Mouse (Mus musculus): Measurements from ENCODE around the gene Itfg1. TPM values are rescaled to one million over a fixed set of nuclear protein-coding genes. Genes with fewer than 3 reads are reported as not detected.
A peak's percentile ranks its signal among the peaks of the same experiment; 100 is the strongest.
"Not testable (repeated sequence)": the region's sequence is repeated elsewhere in the genome, so short reads cannot be mapped to it uniquely, and the experiment has no call there.

Gene Itfg1
- polyA plus RNA-seq, 1 experiment from 2014 or later: 105 TPM

DNA sequence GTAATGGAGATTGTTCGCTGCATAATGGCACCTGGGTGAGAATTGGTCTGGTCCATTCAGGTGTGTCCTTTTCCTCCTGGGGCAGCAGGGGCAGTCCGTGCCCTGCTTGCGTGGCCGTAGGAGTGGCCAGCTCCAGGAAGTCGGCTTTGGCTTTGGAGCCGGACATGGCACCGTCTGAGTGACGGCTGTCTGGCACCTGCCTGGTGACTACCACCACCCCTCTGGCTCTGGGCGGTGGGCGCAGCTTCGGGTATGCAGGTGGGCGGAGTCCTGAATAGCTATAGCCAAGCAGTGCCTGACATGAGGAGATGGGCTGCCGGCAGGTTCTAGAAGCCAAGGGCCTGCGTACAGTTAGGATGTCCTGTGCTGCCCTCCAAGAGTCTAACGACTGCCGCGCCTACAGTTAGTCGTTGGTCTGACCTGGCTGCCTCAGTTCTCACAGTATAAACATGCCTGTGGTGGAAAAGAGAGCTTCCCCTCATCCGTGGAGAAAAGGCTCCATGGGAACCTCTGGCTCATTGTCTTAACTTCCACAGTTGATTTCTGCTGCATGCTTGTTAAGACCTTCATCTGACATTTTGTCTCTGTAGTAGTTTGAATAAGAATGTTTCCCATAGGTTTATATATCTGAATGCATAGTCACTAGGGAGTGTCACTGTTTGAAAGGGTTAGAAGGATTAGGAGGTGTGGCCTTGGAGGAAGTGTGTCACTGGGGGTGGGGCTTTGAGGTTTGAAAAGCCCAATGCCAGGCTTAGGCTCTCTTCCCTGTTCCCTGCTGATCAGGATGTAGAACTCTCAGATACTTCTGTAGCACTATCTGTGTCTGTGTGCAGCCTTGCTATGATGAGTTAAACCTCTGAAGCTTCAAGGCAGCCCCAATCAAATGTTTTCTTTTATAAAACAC, 13.8 kb upstream of the Itfg1 start:
- H3K36me3 ChIP-seq (ENCODE audit: control insufficient read depth, insufficient read depth, low read length): no peaks in the 10 kb centered on the region
- WGBS: 93% methylated on average over 19 of the region's 19 CpGs
- ATAC-seq (ENCODE audit: low FRiP score): no peak

DNA sequence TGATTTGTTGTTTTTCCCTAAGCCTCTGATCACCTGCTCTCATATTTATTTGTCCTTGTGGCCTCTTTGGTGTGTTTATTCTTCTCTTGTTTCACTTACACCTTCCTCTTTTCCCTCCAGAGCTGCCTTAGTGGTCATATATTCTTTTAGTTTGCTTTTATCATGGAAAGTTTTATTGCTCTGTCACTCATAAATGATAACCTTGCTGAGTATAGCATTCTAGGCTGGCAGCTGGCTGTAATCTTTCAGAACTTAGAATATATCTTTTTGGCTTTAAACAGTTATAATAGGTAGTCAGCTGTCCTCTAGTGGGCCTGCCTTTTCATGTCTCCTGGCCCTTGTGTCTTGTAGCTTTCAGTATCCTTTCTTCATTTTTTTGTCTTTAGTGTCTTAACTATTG, 5.2 kb upstream of the Itfg1 start:
- Histone ChIP-seq H3K9me3 (ENCODE audit: control insufficient read depth, low read length) (no peaks in the 10 kb centered on the region), H3K9ac (ENCODE audit: low read length) (no peak overlapping the region), H3K4me1 (ENCODE audit: control insufficient read depth, insufficient read depth, low read length) (peaks cover 2% of the 10 kb centered on the region; the same call in 1 of the 2 replicates), H3K4me3 (ENCODE audit: low read depth, low read length) (no peak overlapping the region), H3K4me2 (no peak overlapping the region), H3K27me3 (ENCODE audit: control insufficient read depth, insufficient read depth, low read length) (no peaks in the 10 kb centered on the region), H3K27ac (ENCODE audit: low read depth, low read length) (no peak overlapping the region), H3K36me3 (ENCODE audit: control insufficient read depth, insufficient read depth, low read length) (no peaks in the 10 kb centered on the region)
- no peak for DNase-seq (ENCODE audit: low spot score, missing footprints)
- ATAC-seq (ENCODE audit: low FRiP score): no peak

More for the DNA sequence above, 13.8 kb upstream of the Itfg1 start:
- Histone ChIP-seq H3K27me3 (ENCODE audit: control insufficient read depth, insufficient read depth, low read length) (no peaks in the 10 kb centered on the region), H3K4me1 (ENCODE audit: control insufficient read depth, insufficient read depth, low read length) (no peaks in the 10 kb centered on the region), H3K4me3 (ENCODE audit: low read depth, low read length) (no peak overlapping the region), H3K9me3 (ENCODE audit: control insufficient read depth, low read length) (no peaks in the 10 kb centered on the region), H3K4me2 (no peak overlapping the region), H3K9ac (ENCODE audit: low read length) (no peak overlapping the region), H3K27ac (ENCODE audit: low read depth, low read length) (no peak overlapping the region)
- DNase-seq (ENCODE audit: low spot score, missing footprints): no peak

DNA sequence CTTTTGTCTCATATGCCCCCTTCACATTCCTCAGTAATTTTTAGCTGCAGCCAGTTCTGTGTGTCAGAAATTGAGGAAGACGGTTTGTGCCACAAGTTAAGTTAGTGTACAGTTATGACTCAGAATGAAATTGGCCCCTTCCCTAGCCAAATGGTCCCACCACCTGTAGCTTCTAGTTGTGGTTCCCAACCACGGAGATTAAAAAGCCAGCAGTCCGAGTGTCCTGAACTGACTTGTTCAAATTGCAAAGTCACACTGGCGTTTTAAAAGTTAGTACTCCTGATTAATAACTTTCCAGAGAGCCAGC, 721 bp upstream of the Itfg1 start:
- WGBS: 16% methylated on average over 4 of the region's 4 CpGs
- DNase-seq (ENCODE audit: low spot score, missing footprints): no peak
- Histone ChIP-seq H3K36me3 (ENCODE audit: control insufficient read depth, insufficient read depth, low read length) (no peaks in the 10 kb centered on the region), H3K4me2 (peak overlapping the region; percentile 64), H3K9ac (ENCODE audit: low read length) (peak overlapping the region; percentile 87), H3K27me3 (ENCODE audit: control insufficient read depth, insufficient read depth, low read length) (no peaks in the 10 kb centered on the region), H3K9me3 (ENCODE audit: control insufficient read depth, low read length) (no peaks in the 10 kb centered on the region), H3K4me3 (ENCODE audit: low read depth, low read length) (peak overlapping the region; percentile 89), H3K27ac (ENCODE audit: low read depth, low read length) (no peak overlapping the region), H3K4me1 (ENCODE audit: control insufficient read depth, insufficient read depth, low read length) (peaks cover 9% of the 10 kb centered on the region)
- ATAC-seq (ENCODE audit: low FRiP score): no peak

DNA sequence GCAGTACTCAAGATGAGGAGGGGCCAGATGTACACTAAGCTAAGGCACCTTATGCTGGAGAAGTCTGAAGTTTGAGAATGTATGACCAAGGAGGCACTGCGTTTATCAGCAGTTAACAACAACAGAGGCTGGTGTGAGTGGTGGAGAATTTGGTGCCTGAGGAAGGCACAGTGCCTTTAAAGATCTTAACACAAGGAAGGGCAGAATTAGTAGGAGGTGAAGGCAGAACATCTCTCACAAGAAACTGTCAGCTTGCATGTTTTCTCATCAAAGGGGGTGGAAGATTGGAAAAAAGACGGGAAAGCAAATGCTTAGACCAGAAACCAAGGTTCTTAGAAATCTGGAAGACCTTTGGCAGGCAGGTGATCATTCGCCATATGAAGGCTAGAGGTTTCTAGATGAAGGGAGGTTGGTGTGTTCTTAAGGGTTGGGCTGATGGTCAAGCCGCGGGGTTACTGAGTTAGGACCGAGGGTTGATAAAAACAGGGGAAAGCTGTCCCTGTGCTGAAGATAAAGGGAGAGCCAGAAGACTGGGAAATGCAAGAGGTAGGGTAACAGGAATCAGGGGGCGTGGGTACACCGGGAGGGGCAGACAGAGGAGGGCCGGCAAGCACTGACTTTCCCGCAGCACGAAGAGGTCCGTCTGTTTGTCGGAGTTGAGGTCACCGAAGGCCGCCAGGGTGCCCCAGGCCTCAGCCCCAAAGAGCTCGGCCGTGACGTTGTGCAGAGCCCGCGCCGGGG, 635 bp downstream of the Itfg1 start:
- no peaks in the 10 kb centered on the region for H3K27me3 ChIP-seq (ENCODE audit: control insufficient read depth, insufficient read depth, low read length)
- peak overlapping the region; percentile 87 for H3K9ac ChIP-seq (ENCODE audit: low read length)
- peak overlapping the region; percentile 89 for H3K4me3 ChIP-seq (ENCODE audit: low read depth, low read length)
- H3K9me3 ChIP-seq (ENCODE audit: control insufficient read depth, low read length): no peaks in the 10 kb centered on the region
- H3K27ac ChIP-seq (ENCODE audit: low read depth, low read length): peak overlapping the region; percentile 95
- no peak for DNase-seq (ENCODE audit: low spot score, missing footprints)
- H3K4me1 ChIP-seq (ENCODE audit: control insufficient read depth, insufficient read depth, low read length): peaks cover 9% of the 10 kb centered on the region
- WGBS: 2% methylated on average over 20 of the region's 21 CpGs
- no peaks in the 10 kb centered on the region for H3K36me3 ChIP-seq (ENCODE audit: control insufficient read depth, insufficient read depth, low read length)
- ATAC-seq (ENCODE audit: low FRiP score): no peak
- peak overlapping the region; percentile 88 for H3K4me2 ChIP-seq

DNA sequence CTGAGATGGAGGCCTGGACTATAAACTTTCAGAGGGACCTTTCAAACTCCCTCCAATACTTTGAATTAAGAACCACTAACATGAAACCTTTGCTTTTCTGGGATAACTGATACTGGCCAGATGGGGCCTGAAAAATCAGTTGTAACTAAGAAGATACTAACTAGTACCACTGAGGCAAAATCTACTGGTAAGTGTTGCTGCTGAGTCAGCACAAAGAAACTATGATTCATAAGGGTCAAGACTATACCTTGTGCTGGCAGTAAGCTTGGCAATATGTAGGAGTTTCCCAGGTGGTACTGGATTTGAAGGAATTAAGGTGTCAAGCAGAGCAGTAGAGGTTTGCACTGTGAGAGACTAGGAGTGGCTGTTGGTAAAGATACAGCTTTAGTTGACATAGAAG, 27.1 kb downstream of the Itfg1 start:
- no peak overlapping the region for H3K27ac ChIP-seq (ENCODE audit: low read depth, low read length)
- DNase-seq (ENCODE audit: low spot score, missing footprints): no peak
- no peak overlapping the region for H3K4me3 ChIP-seq (ENCODE audit: low read depth, low read length)
- no peaks in the 10 kb centered on the region for H3K9me3 ChIP-seq (ENCODE audit: control insufficient read depth, low read length)
- no peak overlapping the region for H3K4me2 ChIP-seq
- H3K27me3 ChIP-seq (ENCODE audit: control insufficient read depth, insufficient read depth, low read length): no peaks in the 10 kb centered on the region
- ATAC-seq (ENCODE audit: low FRiP score): no peak
- H3K4me1 ChIP-seq (ENCODE audit: control insufficient read depth, insufficient read depth, low read length): no peaks in the 10 kb centered on the region
- no peak overlapping the region for H3K9ac ChIP-seq (ENCODE audit: low read length)
- H3K36me3 ChIP-seq (ENCODE audit: control insufficient read depth, insufficient read depth, low read length): no peaks in the 10 kb centered on the region; the same call in 1 of the 2 replicates

DNA sequence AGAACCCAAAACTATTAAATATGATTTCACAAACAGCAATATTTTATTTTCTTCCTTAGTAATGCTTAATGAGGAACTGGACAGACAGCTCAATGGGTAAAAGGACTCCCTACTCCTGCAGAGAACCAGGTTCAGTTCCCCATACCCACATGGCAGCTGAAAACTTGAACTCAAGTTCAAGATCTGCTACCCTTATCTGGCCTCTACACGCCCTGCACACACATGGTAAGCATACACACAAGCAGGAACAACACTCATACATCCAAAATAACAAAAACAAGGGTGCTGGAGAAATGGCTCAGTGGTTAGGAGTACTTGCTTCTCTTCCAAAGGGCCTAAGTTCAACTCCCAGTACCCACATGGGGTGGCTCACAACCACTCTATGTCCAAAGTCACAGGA, 39.3 kb downstream of the Itfg1 start:
- DNase-seq (ENCODE audit: low spot score, missing footprints): peak; percentile 44
- WGBS: 91% methylated on average over 1 of the region's 1 CpGs

DNA sequence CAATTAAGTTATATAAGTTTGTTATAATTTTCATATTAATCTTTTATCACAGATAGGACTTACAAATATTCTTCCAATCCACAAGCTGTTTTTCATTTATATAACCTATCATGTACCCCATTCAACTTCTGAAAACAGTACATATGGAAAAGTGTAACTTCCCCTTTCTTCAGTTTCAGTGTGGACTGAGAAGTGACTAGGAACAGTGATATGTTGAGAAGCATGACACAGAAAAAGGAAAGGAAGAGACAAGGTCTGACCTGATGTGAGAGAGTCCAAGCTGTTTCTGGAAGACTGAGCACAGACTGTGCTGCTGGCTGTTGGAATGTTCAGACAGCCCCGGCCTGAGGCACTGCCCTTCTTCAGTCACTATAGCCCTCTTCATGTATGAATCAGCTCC, 40.6 kb downstream of the Itfg1 start:
- H3K9me3 ChIP-seq (ENCODE audit: control insufficient read depth, low read length): no peaks in the 10 kb centered on the region
- H3K27ac ChIP-seq (ENCODE audit: low read depth, low read length): no peak overlapping the region
- no peaks in the 10 kb centered on the region for H3K27me3 ChIP-seq (ENCODE audit: control insufficient read depth, insufficient read depth, low read length)
- ATAC-seq (ENCODE audit: low FRiP score) (no peak), DNase-seq (ENCODE audit: low spot score, missing footprints) (no peak)
- 95% methylated on average over 1 of the region's 1 CpGs for WGBS
- H3K36me3 ChIP-seq (ENCODE audit: control insufficient read depth, insufficient read depth, low read length): no peaks in the 10 kb centered on the region
- no peak overlapping the region for H3K9ac ChIP-seq (ENCODE audit: low read length)
- H3K4me2 ChIP-seq: no peak overlapping the region
- H3K4me3 ChIP-seq (ENCODE audit: low read depth, low read length): no peak overlapping the region
- H3K4me1 ChIP-seq (ENCODE audit: control insufficient read depth, insufficient read depth, low read length): no peaks in the 10 kb centered on the region

More for the DNA sequence above, 39.3 kb downstream of the Itfg1 start:
- no peak overlapping the region for H3K4me3 ChIP-seq (ENCODE audit: low read depth, low read length)
- H3K9ac ChIP-seq (ENCODE audit: low read length): no peak overlapping the region
- H3K27me3 ChIP-seq (ENCODE audit: control insufficient read depth, insufficient read depth, low read length): no peaks in the 10 kb centered on the region
- no peaks in the 10 kb centered on the region for H3K4me1 ChIP-seq (ENCODE audit: control insufficient read depth, insufficient read depth, low read length)
- H3K36me3 ChIP-seq (ENCODE audit: control insufficient read depth, insufficient read depth, low read length): no peaks in the 10 kb centered on the region
- H3K9me3 ChIP-seq (ENCODE audit: control insufficient read depth, low read length): no peaks in the 10 kb centered on the region
- ATAC-seq (ENCODE audit: low FRiP score): no peak
- no peak overlapping the region for H3K27ac ChIP-seq (ENCODE audit: low read depth, low read length)
- no peak overlapping the region for H3K4me2 ChIP-seq

DNA sequence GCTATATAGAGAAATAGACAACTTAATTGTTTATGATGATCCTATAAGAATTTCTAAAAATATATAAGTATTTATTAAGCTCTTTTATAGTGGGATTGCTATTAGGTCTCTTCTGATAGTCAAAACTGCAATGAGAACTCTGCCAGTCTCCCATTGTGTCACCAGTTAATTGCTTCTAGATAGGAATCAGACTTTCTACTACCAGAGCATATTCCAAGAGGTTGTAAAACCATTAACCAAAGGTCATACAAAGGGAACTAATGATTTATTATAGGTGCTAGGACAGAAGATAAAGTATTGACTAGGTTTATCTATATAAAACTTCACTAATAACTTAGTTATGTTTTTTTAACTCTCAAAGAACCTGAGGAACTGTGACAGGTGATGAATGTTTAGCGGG, 44.3 kb downstream of the Itfg1 start:
- not testable (repeated sequence) for H3K9me3 ChIP-seq (ENCODE audit: control insufficient read depth, low read length); H3K4me3 ChIP-seq (ENCODE audit: low read depth, low read length); ATAC-seq (ENCODE audit: low FRiP score); H3K9ac ChIP-seq (ENCODE audit: low read length); H3K27me3 ChIP-seq (ENCODE audit: control insufficient read depth, insufficient read depth, low read length); DNase-seq (ENCODE audit: low spot score, missing footprints); H3K4me2 ChIP-seq; H3K4me1 ChIP-seq (ENCODE audit: control insufficient read depth, insufficient read depth, low read length); H3K36me3 ChIP-seq (ENCODE audit: control insufficient read depth, insufficient read depth, low read length); H3K27ac ChIP-seq (ENCODE audit: low read depth, low read length)
- 98% methylated on average over 1 of the region's 1 CpGs for WGBS

DNA sequence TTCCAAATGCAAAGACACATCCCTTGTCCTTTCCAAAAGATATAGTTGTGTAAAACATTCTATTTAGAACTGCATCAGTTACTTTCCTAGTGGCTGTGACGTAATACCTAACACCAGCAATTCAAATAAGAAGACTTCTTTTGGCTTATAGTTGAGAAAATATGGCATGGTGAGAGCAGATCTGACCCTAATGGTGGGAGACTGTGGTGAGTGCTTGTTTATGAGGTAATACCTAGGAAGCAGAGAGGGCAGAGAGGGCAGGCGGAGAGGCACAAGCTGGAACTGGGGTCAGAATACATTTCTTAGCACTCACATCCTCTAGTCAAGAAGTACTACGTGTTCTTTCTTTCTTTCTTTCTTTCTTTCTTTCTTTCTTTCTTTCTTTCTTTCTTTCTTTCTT, 52.4 kb downstream of the Itfg1 start:
- 85% methylated on average over 3 of the region's 3 CpGs for WGBS
- no peak for ATAC-seq (ENCODE audit: low FRiP score)

More for the DNA sequence above, 52.4 kb downstream of the Itfg1 start:
- peak; percentile 37 for DNase-seq (ENCODE audit: low spot score, missing footprints)
- H3K9ac ChIP-seq (ENCODE audit: low read length): no peak overlapping the region
- H3K4me2 ChIP-seq: no peak overlapping the region
- no peaks in the 10 kb centered on the region for H3K4me1 ChIP-seq (ENCODE audit: control insufficient read depth, insufficient read depth, low read length)
- H3K27me3 ChIP-seq (ENCODE audit: control insufficient read depth, insufficient read depth, low read length): no peaks in the 10 kb centered on the region
- H3K27ac ChIP-seq (ENCODE audit: low read depth, low read length): no peak overlapping the region
- no peaks in the 10 kb centered on the region for H3K9me3 ChIP-seq (ENCODE audit: control insufficient read depth, low read length)
- H3K4me3 ChIP-seq (ENCODE audit: low read depth, low read length): no peak overlapping the region
- no peaks in the 10 kb centered on the region for H3K36me3 ChIP-seq (ENCODE audit: control insufficient read depth, insufficient read depth, low read length)

Data from midbrain, embryonic 11.5 days (tissue).